Mouse (Mus musculus): ENCODE data around the gene Acsl3.

Gene Acsl3

GRCm38 (mm10) chr1:78686872-78687271 lies 29.2 kb downstream of the Acsl3 start:
- peak; percentile 15 for DNase-seq (ENCODE audit: low read depth)

GRCm38 (mm10) chr1:78688149-78688548 lies 30.5 kb downstream of the Acsl3 start:
- DNase-seq (ENCODE audit: low read depth): no peak

GRCm38 (mm10) chr1:78694503-78695258 lies 37.1 kb downstream of the Acsl3 start:
- no peak for DNase-seq (ENCODE audit: low read depth)

GRCm38 (mm10) chr1:78696305-78696704 lies 38.7 kb downstream of the Acsl3 start:
- no peak for DNase-seq (ENCODE audit: low read depth)

DNA sequence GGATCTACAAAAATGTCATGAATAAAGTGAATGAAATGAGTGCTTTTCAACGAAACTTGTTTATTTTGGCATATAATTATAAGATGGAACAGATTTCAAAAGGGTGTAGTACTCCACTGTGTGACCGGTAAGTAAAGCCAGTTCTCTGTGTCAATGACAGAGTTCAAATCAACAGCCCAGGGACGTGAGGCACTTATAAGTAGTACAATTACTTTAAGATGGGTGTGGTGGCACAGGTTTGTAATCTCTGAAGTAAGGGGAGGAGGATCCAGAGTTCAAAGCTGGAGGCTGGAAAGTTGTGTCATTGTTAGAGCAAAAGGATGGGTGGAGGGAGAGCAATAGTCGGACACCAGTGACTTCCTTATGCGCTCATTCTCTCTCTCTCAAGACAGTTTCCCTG lies 39.3 kb downstream of the Acsl3 start:
- no peak for DNase-seq (ENCODE audit: low read depth)

DNA sequence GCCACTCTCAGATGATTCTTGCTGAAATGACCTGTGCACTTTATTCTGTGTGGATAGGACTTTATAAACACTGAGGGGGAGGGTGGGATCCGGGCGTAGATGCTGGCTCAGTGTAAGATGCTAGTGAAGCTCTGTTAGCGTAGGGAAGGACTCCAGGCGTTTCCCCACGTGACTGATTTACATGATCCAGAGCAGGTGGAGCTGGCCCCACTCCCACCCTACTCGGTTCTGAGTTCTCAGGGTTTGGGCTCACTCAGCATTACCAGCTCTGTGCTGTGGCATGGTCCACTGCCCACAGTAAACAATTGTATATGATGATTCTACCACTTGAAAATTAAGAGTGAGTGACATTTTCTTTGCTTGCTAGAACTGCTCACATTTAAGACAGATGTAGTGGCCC lies 40.5 kb downstream of the Acsl3 start:
- DNase-seq (ENCODE audit: low read depth): no peak

DNA sequence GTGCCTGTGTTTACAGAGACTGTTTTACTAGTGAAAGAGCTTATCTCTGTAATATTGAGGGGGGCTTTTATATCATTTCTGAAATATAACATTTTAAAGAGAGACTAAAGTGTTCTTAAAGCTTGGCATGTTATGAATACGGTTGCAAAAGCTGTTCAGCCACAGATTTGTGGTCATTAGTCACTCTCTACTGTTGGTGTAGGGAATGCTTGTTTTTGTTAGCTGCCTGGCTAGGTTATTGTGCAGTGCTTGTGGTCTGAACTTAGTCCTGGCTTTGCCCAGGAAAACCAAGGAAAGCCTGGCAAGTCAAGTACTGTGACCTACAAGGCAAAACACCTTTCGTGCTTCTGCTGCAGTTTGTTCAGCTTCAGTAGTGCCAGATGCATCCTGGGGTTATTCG lies 44.1 kb downstream of the Acsl3 start:
- DNase-seq (ENCODE audit: low read depth): no peak

DNA sequence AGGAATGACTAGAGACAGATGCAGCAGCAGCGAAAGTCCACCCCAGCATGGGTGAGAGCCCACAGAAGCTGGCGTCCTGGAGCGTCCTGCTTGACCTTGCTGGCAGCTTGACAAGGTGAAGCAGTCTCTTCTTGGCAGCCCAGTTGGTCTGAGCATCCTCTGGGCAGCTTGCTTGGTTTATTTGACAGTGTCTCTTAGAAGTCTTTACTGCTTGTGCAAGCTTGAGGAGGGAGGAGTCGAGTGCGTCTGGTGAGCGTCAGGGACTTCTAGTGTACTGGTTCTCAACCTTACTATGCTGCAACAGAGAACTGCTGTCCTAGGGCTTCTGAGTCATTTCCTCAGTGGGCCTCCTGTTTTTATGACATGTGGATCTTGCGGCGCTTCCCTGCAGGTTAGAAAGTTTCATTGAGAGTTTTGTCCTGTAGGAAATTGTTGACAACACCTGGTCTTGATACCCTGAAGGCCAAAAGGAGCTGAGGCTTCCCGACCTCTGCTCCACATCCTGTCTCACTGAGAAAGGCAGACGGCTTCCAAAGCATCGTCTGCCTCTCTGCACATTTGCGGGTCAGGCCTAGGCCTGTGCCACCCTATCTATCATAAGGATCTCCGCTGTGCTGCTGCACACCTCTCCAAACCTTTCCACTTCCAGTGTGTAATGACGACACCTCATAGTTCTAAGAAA lies 44.8 kb downstream of the Acsl3 start:
- DNase-seq (ENCODE audit: low read depth): no peak

DNA sequence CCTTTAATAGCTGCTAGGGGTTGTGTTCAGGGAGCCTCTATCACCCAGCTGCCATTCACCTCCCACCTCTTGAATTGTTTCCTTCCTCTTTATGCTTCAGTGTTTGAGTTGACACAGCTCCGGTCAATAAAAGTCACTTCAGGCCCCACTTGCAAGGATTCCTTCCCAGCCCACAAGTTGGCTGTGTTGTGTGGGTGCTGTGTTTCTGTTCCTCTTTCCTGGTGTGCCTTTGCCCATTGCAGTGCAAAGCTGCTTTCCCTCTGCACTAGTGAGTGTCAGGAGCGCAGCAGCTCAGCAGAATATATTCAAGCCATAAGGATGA lies 45.3 kb downstream of the Acsl3 start:
- DNase-seq (ENCODE audit: low read depth): no peak

DNA sequence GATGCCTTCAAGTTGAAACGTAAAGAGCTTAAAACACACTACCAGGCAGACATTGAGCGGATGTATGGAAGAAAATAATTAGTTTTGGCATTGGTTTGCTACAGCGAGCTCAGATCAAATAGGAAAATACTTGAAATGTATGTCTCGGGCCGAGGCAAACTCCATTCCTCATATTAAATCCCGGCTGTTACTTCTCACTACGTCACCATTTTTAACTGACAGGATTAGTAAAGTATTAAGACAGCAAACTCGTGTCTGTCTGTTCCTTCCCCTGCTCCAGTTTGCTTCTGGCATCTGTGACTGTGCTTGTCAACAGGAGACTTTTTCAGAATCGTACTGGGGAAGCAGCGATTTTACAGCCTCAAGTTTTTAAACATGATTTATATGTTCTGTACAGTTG lies 48.7 kb downstream of the Acsl3 start:
- no peak for DNase-seq (ENCODE audit: low read depth)

GRCm38 (mm10) chr1:78707280-78707679 lies 49.7 kb downstream of the Acsl3 start:
- DNase-seq (ENCODE audit: low read depth): peak; percentile 22

- DNase-seq (ENCODE audit: low read depth): no peak
Observed at GRCm38 (mm10) chr1:78710026-78710425, 52.4 kb downstream of the Acsl3 start.

- DNase-seq (ENCODE audit: low read depth): no peak
Observed at GRCm38 (mm10) chr1:78710613-78711329, 53.1 kb downstream of the Acsl3 start.

DNA sequence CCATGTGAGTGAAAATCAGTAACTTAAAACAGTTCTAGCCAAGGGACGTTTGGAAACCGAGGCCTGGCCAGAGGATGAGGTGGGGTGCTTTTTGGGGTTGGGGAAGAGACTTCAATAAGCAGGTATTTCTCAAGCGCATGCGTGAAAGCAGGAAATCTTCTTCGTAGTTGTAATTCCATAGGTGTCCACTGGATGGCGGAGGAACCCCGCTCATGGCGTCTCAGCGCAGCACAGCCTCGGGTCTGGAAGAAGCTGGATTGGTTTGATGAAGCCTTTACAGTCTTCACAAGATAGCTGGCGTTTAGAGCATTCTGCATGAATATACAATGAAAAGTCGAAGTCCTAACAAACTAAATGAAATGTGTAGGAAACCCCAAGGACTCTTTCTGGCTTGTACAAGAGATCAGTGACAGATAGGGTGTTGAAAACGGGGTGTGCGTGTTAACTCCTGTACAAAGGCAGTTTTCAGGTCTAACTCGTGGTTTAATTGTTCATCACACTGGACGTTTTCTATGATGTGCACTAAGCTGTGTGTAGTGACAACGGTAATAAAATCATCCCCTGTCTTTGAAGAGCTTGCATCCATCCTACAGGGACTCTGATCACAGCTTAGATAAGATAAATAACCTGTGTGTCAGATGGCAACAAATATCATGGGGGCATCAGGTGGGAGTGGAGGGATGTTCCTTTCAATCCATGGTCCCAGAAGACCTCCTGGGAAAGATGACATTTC lies 67.0 kb downstream of the Acsl3 start:
- peak; percentile 91 for DNase-seq (ENCODE audit: low read depth)

DNA sequence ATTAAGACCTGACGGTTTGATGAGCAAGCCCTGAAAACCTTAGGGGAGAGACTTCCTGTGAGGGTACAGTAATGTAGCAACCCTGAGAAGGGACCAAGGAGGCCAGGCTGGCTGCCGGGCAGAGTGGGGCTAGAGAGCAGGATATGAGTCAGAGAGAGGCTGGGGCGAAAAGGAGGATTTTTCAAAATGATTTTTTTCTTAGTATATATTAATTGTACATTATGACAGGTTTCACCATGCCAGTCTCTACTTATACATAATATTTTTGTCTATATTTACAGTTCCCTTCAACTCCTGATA lies 67.5 kb downstream of the Acsl3 start:
- DNase-seq (ENCODE audit: low read depth): peak; percentile 3

- DNase-seq (ENCODE audit: low read depth): no peak
Observed at GRCm38 (mm10) chr1:78725617-78726223, 68.1 kb downstream of the Acsl3 start.

DNA sequence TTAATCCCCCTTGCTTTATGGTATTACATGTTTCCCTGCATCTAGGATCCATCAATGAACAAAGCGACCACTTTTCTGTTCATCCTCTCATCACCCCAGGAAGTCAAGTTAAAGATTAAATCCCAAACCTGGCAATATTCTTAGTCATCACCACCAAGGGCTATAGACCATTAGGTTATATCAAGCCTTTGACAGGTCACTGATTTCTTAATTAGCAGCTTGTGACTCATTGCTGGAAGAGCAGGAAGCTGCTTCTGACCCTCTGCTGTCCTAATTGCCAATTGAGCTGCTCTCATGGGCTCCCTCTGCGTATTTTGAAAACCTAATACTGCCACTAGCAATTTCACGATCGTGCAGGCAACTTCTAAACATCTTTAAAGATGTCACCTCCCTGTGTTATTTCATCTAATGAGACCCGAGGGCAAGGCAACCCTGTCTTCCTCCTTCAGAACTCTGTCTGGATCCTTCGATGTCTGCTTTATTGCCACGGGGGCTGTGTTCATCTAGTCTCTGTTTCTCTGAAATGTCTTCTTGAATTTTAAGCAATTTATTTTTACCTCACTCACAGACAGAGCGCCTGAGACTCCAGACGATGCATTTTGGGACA lies 72.6 kb downstream of the Acsl3 start:
- no peak for DNase-seq (ENCODE audit: low read depth)

GRCm38 (mm10) chr1:78732290-78732689 lies 74.7 kb downstream of the Acsl3 start:
- DNase-seq (ENCODE audit: low read depth): no peak

DNA sequence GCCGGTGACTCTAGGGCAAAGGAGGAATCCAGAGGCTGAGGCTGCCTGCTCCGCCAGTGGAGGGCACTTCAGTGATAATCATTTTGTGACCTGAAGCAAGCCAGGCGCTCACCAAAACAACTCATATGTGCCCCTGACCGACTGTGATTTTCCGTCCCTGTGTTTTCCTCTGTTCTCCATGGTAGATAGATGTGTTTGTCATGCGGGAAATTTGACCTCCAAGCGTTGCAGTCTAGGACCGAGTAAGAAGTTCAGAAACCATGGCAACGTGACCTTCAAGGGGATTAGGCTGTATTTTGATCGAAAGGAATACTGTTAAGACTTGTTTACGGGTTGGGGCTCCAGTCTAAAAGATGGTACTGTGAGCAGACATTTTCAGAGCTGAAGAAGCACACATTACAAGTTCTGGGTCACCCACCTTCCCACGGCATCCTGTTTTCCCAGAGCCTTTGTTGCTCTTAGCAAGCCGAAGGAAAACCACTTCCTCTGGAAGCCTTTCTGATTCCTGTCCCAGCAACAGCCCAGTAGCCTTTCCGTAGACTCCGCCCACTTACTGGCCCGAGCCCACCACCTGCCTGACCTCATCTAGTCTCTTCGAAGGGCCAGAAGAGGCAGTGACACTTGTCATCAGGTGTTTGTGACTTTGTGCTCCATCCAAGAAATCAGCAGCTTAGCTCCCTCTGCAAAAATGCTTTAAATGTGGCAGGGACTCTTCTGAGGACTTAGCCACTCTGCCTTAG lies 76.8 kb downstream of the Acsl3 start:
- DNase-seq (ENCODE audit: low read depth): no peak

- no peak for DNase-seq (ENCODE audit: low read depth)
Observed at GRCm38 (mm10) chr1:78737646-78738045, 80.0 kb downstream of the Acsl3 start.

DNA sequence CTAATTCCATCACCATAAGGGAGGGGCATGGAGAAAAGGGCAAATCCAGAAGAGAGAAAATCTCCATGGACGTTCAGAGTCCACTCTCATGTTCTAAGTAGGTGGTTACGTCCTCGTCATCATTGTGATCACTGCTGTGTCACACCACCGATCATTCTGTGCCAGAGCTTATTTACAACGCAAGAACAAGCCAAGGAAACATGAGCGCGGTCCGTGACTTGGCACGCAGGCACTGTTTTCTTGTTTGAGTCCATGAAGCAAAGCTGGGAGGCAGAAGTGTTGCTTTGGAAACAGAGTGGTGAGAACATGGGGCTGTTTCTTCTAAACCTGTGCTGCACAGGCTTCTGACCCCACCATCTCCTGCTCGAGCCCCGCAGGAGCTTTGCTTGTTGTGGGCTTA lies 83.1 kb downstream of the Acsl3 start:
- no peak for DNase-seq (ENCODE audit: low read depth)

Measured in naive thymus-derived CD4-positive, alpha-beta T cell, adult 2 months (primary cell).